Mouse (Mus musculus) layer of hippocampus, postnatal 14 days (tissue): Measurements from ENCODE around the gene Elmod1. TPM values are rescaled to one million over a fixed set of nuclear protein-coding genes. Genes with fewer than 3 reads are reported as not detected.
"Not testable (repeated sequence)": the region's sequence is repeated elsewhere in the genome, so short reads cannot be mapped to it uniquely, and the experiment has no call there.

Experiments
- DNase-seq, 2 experiments: peaks; one replicate each; pipeline ENCODE4 v3.0.0; 2021 to 2022; ENCODE audit warnings: low spot score in 2 of 2, mixed read lengths in 1 of 2
- long read RNA-seq, 2 experiments: library from polyadenylated mRNA; stranded (forward); transcript quantifications; one replicate each; pipeline ENCODE4 v2.0.0; 2021
- total RNA-seq, 2 experiments: library from RNA; stranded (reverse); gene quantifications; 2 replicates each; pipeline ENCODE4 v1.2.3; 2021

Elmod1 gene
- total RNA-seq = 100 to 1,000 TPM; 203 to 208 TPM
- long read RNA-seq, experiment 1, transcript Elmod1-203 (2 exons, 729 nt) = minor isoform, 5 of 102 reads
- long read RNA-seq, experiment 1, transcript Elmod1-201 (11 exons, 2,605 nt) = major isoform, 83 of 102 reads
- long read RNA-seq, experiment 1, partial matches to known transcripts = 5 of 102 reads
- long read RNA-seq, experiment 1, other reads (novel, unspliced or antisense) = 9 of 102 reads
- long read RNA-seq, experiment 2, transcript Elmod1-201 (11 exons, 2,605 nt) = major isoform, 124 of 145 reads
- long read RNA-seq, experiment 2, partial matches to known transcripts = 7 of 145 reads
- long read RNA-seq, experiment 2, other reads (novel, unspliced or antisense) = 10 of 145 reads

GRCm38 (mm10) chr9:53975122-53975518 is at the start of gene Elmod1:
Gene Elmod1 (minus strand): TSS chr9:53975301.
- peak; percentile 71 to 75 for DNase-seq

DNA sequence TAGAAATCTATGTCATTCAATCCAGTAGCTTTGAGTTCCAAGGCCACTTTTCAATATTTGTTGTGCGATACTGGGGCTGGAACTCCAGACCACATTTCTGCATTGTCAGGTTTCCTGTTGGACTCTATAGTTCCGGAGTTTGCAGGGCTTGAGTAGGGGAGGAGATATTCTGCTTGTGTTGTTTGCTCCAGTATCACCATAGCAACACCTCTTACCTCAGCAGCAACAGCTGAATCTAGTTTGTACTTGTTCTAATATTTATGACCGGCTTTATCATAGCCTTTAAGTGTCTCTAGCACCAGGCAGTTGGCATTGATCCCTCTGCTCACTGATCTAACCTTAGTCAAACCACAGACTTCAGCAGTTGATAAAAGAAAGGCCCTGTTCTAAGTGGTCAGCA is 47.7 kb upstream of the Elmod1 start:
- DNase-seq = no peak

- DNase-seq = no peak
Measured at GRCm38 (mm10) chr9:53994528-53994927, 19.4 kb upstream of the Elmod1 start.

DNA sequence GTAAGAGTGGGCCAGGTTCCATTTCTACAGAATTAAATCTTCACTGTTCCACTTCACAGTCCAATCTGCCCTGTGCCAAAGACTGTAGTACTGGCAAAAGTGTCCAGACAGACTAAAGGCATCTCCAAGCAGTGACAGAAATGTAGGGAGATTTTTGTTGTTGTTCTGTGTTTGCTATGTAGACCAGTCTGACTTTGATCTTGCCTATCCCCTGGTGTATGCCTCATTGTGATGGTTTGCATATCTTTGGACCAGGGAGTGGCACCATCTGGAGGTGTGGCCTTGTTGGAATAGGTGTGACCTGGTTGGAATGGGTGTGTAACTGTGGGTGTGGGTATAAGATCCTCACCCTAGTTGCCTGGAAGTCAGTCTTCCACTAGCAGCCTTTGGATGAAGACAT is 17.5 kb upstream of the Elmod1 start:
- DNase-seq = not testable (repeated sequence)

DNA sequence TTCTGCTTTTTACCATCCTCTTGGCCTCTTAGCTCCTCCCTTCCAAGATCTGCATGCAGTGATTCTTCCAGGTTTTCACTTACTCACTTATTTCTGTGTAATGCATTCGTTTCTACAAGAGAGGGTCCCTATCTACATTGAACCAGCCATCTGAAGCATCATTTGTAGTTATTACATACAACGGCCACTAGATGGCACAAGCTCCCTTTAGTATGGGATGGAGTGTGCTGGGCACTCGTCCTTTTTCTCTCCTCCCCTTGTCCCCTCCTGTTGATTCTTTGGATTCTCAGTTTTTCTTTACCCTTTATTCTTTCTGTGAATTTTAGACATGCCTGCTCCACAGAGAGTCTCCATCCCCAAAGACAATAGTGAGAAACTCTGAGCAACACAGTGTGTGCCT is 15.8 kb upstream of the Elmod1 start:
- peak in 1 of 2 experiments; percentile 60 for DNase-seq

DNA sequence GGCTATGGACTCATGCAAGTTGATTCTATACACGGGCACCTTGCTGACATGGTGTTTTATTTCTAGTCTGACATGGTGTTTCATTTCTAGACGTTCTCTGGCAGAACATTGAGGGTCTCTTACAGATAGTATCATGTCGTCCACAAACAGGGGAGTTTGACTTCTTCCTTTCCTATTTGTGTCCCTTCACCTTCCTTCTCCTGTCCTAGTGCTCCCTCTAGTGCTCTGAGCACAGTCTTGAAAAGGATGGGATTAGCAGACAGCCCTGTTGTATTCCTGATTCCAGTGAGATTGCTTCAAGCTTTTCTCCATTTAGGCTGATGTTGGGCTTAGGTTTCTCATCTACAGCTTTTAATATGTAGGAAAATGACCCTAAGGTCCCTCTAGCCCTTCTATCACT is 11.9 kb upstream of the Elmod1 start:
- peak; percentile 45 to 73 for DNase-seq

- peak; percentile 46 to 61 for DNase-seq
Measured at GRCm38 (mm10) chr9:53984868-53985267, 9.8 kb upstream of the Elmod1 start.

- peak; percentile 24 to 35 for DNase-seq
Measured at GRCm38 (mm10) chr9:53974328-53975121, 576 bp downstream of the Elmod1 start.

DNA sequence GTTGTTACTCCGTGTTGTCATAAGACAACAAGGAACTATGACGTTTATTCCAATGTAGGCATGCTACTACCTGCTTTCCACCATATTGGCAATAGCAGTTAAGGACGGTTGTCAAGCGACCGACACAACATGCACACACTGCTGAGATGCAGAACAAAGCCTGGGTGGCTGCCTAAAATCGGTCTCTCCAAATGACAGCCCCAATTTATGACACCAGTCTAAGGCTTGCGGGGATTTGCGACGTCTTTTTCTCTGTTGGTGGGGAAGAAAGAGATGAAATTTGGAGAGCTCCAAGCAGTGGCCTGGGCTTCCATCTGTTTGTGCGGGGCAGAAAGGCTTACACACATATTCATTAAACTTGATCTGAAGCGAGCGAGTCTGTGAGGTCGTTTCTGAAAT is 1.2 kb downstream of the Elmod1 start:
- peak; percentile 48 to 59 for DNase-seq

DNA sequence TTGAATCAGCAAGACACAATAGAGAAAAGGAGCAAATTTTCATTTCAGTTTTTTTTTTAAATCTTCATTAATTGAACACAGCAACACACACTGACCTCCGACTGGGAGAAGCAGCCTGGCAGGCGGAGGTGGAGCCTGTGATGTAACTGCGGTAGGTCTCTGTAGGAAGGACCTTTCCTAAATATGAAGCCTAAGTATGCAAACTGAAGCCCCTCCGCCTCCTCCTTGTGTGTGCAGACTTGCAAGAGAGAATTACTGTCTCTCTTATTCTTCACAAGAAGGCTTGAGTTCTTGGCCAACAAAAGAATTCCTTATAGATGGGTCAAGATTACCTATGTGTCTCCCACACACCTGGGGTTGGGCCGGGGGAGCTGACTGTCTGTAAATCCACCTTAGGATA is 1.9 kb downstream of the Elmod1 start:
- DNase-seq = no peak

DNA sequence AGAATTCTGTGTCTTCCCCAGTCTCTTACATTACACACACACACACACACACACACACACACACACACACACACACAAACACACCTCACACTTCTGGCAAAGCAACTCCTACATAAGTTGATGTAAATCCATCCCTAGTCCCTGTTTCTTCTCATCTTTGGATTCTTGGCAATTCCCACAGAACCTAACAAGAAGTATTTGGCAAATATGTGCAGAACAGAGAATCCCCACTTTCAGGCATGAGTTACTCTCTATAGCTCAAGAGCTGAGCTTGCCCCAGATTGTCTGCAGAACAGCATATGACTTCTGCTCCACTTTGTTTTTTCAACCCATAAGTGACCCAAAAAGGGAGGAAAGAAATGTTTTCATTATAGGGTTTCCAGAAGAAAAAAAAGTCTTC is 2.7 kb downstream of the Elmod1 start:
- DNase-seq = no peak

GRCm38 (mm10) chr9:53967610-53968368 is 7.3 kb downstream of the Elmod1 start:
- no peak for DNase-seq

- DNase-seq = no peak
Measured at GRCm38 (mm10) chr9:53957021-53957420, 18.1 kb downstream of the Elmod1 start.

DNA sequence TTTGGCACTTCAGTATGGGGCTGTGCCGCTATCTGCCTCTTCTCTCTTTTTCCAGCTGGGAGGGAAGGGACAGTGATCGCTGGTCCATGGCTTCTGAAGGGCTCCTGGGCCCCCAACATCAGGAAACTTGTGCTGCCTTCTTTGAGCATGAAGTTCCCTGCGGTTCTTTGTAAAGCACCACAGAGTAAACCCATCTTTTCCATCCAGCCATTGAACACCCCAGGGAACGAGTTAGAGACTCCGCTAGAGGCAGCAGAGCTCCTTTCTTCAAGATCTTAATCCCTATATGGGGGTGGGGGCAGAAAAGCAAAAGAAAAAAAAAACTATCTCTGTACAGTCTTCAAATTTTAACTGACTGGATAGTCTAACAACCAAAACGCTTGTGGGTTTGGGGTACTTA is 20.2 kb downstream of the Elmod1 start:
- DNase-seq = no peak

GRCm38 (mm10) chr9:53947463-53947862 is 27.6 kb downstream of the Elmod1 start:
- DNase-seq = no peak

- no peak for DNase-seq
Measured at GRCm38 (mm10) chr9:53938555-53938954, 36.5 kb downstream of the Elmod1 start.

GRCm38 (mm10) chr9:53934179-53934578 is 40.9 kb downstream of the Elmod1 start:
- peak; percentile 66 to 67 for DNase-seq

GRCm38 (mm10) chr9:53933375-53933774 is 41.7 kb downstream of the Elmod1 start:
- no peak for DNase-seq

- no peak for DNase-seq
Measured at GRCm38 (mm10) chr9:53930906-53931305, 44.2 kb downstream of the Elmod1 start.

- peak in 1 of 2 experiments; percentile 64 for DNase-seq
Measured at GRCm38 (mm10) chr9:53921061-53921460, 54.0 kb downstream of the Elmod1 start.

GRCm38 (mm10) chr9:53915929-53916721 is 59.0 kb downstream of the Elmod1 start:
- DNase-seq = no peak
